Mouse (Mus musculus): ENCODE results near the gene Metap1d.

Metap1d gene

DNA sequence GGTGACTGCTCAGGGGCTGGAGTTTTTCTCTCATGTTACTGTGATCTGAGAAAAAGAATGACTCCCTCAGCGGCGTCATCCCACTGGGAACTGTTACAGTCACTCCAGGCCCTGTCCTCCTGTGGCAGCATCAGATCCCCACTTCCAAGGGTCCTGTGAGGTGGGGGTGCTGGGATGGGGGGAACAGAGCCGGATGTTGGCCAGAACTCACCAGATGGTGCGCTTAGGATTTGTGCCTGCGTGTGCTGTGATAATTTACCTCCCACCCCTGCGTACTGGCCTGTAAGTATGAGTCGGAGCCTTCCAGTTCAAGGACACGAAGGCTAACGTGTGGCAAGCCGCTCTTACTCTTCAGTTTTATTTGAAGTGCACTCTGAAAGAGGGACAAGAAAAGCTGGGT, 22.2 kb downstream of the Metap1d start:
- DNase-seq (ENCODE audit: low spot score): no peak

DNA sequence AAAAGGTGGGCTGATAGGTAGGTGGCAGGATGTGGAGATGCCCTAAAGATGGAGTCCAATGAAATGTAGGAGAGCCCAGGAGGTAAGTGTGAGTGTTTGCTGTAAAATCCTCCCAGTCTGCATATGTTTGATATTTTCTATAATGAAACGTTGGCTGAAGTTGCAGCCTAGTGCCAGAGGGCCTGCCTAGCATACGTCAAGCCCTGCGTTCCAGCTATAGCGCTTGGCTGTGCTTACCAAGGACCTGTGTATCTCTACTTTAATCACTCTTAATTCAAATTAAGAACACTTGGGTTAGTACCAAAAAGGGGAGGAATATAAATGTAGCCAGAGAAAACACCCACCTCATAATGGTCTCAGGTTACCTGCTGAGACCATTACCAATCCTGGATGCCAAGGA, 22.7 kb downstream of the Metap1d start:
- DNase-seq (ENCODE audit: low spot score): no peak

DNA sequence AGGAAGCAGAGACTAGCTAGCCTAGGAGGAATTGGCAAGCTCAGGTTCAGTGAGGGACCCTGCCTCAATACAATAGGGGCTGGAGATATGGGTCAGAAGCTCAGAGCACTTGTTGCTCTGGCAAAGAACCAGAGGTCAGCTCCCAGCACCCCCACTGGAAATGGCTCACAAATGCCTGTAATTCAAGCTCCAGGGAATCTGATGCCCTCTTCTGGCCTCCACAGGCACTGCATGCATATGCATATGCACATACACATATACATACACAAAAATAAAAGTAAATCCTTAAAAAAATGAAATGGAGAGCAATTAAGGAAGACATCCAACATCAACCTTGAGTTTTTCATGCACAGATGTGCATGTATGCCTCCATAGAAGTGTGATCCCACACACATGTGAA, 24.7 kb downstream of the Metap1d start:
- no peak for DNase-seq (ENCODE audit: low spot score)

DNA sequence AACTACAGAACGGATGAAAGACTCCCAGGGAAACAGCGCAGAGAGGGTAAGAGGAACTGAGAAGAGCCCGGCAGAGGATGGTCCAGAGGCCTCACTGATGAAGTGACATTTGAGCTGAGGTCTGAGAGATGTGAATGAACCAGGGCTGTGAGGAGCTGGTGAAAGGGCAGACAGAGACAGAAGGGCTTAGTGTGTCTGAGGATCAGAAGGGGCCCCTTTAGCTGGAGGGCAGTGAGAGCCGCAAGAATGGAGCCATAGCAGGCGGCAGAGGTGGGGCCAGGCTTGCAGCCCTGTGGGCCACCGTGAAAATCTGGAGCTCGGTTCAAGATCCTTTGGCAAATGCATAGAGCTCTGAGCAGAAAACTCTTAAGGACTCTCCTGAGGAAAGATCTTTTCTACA, 26.8 kb downstream of the Metap1d start:
- no peak for DNase-seq (ENCODE audit: low spot score)

DNA sequence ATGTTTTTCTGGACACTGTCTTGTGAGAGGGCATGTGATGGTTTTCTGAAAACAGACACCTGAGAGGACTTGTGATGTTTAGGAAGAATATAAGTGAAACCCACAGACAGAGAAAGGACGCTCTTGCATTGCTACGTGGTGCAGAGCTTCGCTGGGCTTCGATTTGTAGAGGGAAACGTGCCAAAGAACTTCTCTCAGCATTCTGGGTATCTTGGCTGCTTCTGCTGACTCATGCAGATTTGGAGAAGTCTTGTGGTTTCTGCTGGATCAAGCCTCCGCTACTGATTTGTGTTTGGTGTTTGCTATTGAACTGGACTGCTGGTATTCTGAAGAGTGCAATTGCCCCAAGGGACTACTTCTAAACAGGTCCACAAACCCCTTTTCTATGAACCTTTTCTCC, 28.7 kb downstream of the Metap1d start:
- no peak for DNase-seq (ENCODE audit: low spot score)

DNA sequence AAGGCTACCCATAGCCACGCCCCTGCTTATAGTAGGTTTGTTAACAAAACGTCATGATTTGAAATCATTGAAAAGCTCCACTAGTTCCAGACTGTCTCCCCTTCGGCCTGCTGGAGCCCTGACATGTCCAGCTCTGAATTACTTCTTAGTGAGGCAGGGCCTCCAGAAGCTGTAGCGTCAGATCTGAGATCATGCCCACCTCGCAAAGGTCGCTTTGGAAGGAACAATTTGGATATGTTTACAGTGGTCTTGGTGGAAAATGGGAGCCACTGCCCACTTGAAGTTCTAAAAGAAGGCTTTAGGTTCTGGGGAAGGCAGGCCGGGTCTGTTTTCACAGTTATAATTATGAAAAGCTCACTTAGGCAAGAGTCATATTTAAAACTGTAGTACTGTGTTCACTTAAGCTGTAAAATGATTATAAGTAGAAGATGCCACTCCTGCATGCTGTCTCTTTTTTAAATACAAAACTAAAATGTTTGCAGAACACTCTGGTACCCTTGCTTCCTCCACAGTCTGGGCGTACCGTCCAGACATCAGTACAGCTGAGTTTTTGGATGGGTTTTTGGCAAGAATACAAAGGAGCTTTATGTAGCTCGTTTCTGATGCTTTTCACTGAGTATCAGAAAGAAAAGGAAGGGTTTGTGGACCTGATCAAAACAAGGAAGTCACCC, 30.1 kb downstream of the Metap1d start:
- no peak for DNase-seq (ENCODE audit: low spot score)

DNA sequence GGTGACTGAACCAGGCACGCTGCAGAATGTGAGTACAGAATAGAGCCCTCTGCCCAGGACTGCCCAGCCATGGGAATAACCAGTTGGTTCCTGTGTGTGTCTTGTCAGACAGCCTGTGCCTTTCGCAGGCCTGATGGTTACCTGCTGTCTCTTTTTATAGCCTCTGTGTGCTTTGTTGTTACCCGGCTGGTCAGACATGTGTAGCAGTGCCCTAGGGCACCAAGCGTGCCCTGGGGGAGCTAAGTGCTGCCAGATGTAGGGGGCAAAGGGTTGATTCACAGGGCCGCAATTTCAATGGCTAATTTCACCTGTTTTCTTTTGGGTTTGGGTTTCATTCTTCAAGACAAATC, 30.6 kb downstream of the Metap1d start:
- no peak for DNase-seq (ENCODE audit: low spot score)

DNA sequence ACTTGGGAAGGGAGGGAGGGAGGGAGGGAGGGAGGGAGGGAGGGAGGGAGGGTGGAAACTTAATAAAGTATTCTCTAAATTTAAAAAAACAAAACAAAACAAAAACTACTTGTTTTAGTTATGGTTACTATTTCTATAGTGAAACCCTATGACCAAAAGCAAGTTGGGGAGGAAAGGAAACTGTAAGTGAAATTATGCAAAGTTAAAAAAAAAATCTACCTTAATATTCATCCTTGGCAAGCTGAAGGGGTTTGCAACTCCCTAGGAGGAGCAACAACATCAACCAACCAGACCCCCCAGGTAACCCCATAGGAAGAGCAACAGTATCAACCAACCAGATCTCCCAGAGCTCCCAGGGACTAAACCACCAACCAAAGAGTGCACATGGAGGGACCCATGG, 38.2 kb downstream of the Metap1d start:
- no peak for DNase-seq (ENCODE audit: low spot score)

DNA sequence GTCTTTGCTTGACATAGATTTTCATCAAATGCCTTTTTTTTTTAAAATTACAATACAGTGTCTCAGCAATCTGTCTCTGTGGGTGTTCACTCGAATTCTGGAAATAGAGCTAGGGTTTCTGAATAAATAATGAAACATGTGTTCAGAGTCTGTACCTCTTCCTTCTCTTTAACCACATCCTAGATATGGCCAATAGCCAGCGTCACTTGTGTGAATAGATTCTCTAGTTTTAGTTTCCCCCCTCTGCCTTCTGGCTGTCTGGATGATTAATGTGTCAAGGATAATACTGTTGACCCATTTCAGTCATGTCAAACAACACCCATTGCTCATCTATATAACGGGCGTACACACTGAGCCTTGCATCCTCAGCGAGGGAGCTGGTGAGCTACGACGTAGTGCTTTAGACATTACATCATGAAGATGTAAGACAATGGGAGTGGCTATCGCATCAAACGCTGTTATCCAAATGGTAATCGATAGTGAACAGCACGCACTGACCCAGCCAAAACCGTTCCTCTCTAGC, 40.1 kb downstream of the Metap1d start:
- no peak for DNase-seq (ENCODE audit: low spot score)

DNA sequence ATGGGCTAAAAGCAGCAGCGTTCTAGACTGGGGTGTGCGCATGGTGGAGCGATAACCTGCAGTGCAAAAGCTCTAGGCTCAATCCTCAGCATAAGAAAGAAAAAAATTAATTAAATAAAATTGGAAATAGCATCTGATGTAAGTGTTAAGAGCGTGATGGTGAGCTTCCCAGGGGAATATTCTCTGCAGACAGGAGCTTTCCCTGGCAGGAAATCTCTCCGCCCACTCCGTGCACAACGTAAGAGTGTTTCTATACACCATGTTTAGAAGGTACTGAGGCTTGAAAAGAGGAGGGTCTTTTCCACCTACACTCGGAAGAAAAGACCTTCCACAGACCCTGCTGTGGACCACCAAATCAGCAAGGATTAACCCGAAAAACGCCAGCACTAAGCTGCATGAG, 41.4 kb downstream of the Metap1d start:
- no peak for DNase-seq (ENCODE audit: low spot score)

DNA sequence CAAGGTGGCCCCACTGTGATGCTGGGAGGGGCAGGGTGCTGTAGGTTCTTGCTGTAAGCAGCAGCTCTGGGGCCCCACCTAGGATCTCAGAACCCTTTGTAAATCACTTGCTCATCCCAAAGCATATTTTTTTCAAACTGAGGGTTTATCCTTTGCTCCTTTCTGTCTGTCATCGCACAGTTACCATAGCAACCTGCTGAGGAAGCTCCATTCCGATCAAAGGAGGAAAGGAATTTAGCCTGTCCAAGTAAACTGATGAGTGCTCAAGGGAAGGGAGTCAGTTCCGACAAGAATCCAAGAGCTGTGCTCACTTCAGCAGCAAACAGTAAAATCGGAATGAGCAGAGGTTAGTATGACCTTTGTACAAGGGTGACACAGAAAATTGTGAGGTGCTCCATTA, 41.9 kb downstream of the Metap1d start:
- DNase-seq (ENCODE audit: low spot score): no peak

DNA sequence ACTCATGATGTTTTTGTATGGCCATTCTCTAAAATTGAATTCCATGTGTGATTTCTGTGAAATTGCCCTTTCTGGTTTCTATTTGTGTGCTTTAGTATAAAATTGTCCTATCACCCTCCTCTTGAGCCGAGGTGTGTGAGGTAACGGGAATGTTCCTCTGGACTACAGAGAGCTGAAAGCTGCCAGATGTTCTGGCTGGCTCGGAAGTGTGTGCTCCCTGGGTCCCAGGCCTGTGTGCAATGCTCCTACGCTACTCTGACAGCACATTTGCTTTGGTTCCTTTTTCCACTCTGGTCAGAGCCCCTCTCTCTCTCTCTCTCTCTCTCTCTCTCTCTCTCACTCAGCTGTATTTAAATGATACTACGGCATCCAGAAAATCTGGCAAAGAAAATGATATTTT, 44.1 kb downstream of the Metap1d start:
- DNase-seq (ENCODE audit: low spot score): no peak

DNA sequence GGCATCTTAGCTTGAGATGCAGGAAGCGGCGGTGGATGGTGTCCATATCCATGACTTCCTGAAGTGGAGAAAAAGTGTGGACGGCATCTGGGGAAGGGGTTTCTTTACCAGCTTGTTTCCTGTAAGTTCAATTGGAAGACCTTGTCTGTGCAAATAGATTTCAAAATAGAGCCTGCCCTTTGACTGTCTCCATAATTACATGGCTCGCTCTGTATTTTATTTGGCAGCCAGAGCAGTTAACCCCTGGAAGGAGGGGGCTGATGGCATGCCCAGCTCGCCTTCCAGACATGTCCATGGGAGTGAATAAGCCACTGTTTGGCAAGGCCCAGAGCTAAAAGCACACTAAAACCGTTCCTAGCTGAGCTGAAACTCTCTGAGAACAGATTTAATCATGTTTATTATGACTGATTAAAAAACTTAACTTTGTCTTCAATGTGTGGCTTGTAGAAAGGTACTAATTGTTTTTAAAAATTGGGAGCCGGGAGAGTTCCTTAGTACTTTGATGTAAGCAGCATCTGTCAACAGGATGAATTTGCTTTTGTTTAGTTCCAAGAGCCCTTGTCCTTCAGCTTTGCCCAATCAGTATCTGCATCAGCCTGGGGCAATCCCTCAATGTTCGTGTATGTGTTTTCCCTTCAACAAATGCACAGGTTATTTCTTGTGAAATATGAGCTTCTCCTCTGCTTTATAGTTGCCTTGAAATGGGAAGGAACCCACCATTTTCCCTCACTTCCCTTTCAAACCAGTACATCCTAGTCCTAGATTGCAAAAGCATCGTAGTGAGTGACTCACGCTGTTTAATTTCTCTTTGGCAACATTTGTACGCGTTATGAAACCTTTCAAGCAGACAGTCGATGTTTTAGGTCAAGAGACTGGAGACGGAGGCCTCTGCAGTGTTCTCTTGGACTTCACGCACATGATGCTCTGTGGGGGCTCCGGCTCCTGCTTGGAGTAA, 46.5 kb downstream of the Metap1d start:
- DNase-seq (ENCODE audit: low spot score): no peak

DNA sequence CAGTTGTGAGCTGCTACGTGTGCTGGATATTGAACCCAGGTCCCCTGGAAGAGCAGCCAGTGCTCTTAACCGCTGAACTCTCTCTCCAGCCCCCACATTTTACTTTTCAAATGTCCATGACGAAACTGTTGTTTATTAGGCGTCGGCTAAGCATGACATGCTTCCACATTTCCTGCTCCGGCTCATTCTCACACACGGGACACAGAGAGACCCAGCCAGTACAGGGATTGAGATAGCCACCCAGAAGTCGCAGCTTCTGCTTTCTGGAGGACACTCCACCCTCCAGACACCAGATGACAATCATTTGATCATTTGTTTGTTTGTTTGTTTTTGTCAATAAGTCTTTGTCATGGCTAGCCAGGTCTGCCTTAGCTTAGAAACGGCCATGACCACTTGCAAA, 51.8 kb downstream of the Metap1d start:
- no peak for DNase-seq (ENCODE audit: low spot score)

DNA sequence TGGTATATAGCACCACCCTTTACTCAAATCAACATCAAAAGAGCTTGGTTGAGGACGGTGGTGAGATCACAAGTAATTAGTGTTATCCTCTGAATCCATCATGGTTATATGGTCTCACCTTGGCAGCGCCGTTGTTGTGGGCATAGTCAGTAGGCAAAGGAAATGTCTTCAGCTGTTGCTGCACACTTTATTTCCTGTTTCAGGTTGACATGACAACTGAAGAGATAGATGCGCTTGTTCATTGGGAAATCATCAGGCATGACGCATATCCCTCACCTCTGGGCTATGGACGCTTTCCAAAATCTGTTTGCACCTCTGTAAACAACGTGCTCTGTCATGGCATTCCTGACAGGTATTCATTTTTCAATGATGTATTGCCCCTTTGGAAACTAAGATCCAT, 58.1 kb downstream of the Metap1d start:
- no peak for DNase-seq (ENCODE audit: low spot score)

DNA sequence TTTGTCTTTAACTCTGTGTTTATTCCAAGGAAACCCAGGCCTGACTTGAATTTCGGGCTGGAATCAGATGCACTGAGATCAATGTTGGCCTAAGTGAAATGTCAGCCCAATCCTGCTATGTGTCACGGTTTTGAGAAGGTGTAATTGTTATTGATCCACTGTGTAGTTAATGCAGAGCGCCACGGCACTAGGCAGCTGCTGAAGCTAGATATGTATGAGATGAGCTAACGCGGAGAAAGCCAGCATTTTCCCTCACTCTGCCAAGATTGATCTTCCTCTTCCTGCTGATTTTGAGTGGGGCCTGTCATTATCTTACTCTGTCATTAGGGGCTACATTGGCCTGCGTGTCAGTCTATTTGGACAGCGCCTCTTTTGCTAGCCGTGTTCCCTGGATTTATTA, 59.2 kb downstream of the Metap1d start:
- DNase-seq (ENCODE audit: low spot score): no peak

DNA sequence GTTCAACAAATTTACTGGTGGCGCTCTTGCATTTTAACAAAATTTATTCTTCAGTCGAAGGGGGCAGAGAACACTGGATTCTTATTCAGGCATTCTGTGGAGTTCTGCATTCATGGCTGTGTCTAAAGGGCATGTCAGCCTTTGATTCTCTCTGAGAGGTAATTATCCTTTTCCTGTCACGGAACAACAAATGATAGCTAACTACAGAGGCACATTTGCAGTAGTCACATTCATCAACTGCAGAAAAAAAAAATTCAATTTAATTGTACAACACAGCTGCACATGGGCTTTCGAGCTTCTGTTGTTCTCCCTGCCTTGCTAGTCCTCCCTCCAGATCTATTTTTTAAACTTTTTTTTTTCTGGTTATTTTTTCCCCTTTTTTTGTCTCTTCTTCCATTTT, 63.9 kb downstream of the Metap1d start:
- DNase-seq (ENCODE audit: low spot score): no peak

DNA sequence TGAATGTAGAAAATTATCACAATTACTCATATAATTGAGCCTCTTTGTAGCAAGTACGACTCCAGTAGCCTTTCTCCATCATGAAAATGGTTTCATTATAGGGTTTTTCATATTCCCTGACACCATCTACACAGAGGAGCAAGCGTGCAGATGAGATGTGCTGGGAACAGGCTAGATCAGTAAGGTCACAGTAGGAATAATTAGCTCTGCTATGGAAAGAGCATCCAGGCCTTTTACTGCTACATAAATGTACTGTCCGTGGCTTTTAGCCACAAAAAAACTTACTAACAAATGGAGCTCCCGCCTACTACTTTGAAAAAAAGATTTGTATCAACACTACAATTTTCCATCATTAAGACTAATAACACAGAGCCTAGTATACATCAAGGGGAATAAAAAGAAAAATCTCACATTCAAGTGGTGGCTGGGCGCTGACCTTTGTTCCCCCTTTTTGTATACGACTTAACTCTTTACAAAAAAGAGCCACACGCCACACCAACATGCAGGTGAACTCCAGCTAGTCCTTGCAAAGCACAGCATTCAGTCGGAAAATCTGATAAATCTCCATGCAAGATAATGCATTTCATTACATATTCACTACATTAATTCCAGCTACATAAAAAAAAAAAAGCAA, 64.5 kb downstream of the Metap1d start:
- no peak for DNase-seq (ENCODE audit: low spot score)

DNA sequence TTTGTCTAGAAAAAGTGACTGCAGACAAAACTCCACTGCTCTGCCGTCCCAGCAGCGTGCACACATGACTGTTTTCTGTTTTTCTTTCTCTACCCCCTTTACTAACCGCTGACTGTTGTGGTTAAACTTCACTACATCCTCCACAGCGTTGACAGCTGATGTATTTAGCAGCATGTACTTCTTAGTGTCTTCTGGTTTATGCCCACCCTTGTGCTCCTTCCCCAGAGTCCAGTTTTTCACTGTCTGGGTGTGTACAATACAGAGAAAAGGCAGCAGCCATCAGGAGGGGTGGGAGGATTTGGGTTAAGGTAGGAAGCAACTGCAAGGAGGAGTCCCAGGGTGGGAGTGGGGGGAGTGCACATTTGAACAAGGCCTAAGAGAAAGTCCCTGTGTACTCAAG, 69.8 kb downstream of the Metap1d start:
- DNase-seq (ENCODE audit: low spot score): no peak

DNA sequence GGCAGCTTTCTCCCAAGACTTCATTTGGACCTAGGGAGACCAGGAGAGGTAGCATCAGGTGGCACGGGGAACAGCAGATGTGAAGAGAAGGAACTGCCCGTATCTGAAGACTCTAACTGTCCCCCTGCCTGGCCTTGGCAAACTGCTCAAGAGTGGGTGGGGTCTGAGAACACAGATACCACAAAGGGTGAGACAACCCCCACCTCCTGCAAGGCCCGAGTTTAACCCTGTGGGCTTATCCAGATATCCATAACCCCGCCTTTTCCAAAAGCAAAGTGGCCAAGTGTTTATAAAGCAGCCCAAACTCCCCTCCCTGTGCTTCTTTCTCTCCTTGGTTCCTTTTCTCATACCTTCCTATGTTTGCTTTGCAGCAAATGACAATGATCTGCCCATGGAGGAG, 70.4 kb downstream of the Metap1d start:
- no peak for DNase-seq (ENCODE audit: low spot score)

DNA sequence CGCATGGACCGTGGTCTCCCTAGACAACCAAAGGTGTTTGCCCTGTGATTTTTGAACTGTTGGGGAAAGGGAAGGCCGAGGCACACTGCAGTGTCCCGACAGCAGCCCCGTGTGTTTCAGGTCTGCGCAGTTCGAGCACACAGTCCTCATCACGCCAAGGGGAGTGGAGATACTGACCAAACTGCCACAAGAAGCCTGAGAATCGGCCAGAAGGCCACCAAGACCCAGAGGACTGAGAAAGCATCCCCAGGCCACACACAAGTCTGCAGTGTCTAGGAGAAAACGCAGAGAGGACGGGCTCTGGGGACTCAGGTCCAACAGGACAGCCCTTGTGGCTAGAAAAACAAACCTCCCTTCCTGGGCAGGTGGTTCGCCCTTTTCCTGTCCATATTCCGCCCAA, 71.7 kb downstream of the Metap1d start:
- DNase-seq (ENCODE audit: low spot score): no peak

DNA sequence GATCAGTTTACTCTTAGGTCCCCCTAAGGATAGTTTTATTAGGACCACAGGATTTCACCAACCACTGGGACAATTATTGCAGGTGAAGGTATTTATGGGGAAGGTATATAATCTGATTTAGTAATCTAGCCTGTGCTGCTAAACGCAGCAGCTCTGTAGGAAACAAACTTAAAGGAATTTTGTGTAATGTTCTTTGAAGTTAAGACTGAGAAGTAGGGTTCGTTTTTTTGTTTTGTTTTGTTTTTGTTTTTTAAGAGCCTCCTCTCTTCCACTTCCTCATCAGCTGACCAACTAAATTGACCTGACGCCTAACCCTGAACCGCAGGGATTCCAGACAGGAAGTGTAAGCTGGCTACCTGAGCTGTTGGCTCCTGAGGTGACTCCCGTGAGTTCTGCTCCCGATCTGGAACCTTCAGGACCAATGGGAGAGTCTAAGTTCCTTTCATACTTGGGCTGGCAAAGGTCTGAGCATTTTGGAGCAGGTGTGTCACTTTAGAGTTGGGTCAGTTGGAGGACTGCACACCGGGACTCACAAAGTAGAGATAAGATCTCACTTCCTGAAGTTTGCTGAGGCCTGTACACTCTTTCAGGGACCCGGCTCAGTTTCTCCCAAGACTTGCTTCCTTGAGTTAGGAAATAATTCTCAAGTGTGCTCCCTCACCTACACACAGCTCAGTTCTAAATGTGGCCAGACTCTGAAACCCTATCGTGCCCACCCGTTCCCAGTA, 73.7 kb downstream of the Metap1d start:
- no peak for DNase-seq (ENCODE audit: low spot score)

Measured in ovary, postnatal 10 days (tissue).